21 mouse cellular contexts compared by ENCODE assay signal in the genomic region with DNA sequence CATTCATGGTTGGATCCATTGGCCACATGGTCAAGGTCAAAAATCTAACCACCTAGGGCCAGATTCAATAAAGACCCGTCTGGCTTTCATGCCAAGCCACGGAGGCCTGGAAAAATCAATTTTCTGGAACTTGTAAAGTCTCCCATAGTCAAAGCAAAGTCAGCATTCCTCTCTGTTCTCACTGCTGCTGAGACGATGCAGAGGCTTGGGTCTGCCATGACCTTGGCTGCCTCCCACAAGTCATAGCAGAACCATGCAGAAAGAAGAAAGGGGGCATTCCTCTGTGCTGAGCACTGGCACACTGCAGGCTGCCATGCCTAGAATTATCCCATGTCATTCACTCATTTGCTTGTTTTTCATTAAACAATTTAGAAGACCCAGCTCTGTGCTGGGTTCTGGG.
"Had no signal": no experiment of that assay in that cellular context is flagged by ENCODE, and none has a peak within 500 bp of the region (broad histone marks: within the 10 kb centered on the region; RNA-seq: fewer than 3 reads in every experiment).

No protein-coding gene starts in this region.

- H3K27me3 ChIP-seq: kidney, embryonic 15.5 days; lung, embryonic 15.5 days; megakaryocyte, embryonic 14.5 days; neural tube, embryonic 12.5 days; neural tube, embryonic 15.5 days had no signal

- H3K9me3 ChIP-seq: kidney, embryonic 15.5 days; lung, embryonic 15.5 days; midbrain, embryonic 10.5 days; neural tube, embryonic 12.5 days; neural tube, embryonic 15.5 days had no signal

- H3K4me3 ChIP-seq: kidney, embryonic 15.5 days; lung, embryonic 15.5 days; megakaryocyte, embryonic 14.5 days; midbrain, embryonic 10.5 days; neural tube, embryonic 12.5 days; neural tube, embryonic 15.5 days had no signal

- H3K4me2 ChIP-seq: kidney, embryonic 15.5 days; liver, embryonic 11.5 days; lung, embryonic 15.5 days; neural tube, embryonic 12.5 days; neural tube, embryonic 15.5 days had no signal

- H3K9ac ChIP-seq: kidney, embryonic 15.5 days; liver, embryonic 14.5 days; lung, embryonic 15.5 days; neural tube, embryonic 12.5 days; neural tube, embryonic 15.5 days had no signal

- DNase-seq: kidney, adult 8-10 months; kidney, postnatal 10 days; kidney, postnatal 36 days; lung, adult 18-20 months; lung, postnatal 10 days; lung, postnatal 36 days; midbrain, embryonic 14.5 days; right cerebral cortex, adult 18-20 months; right cerebral cortex, postnatal 14 days; right cerebral cortex, postnatal 4 days; thymus, adult 2 months; thymus, postnatal 25 days had no signal

- H3K27ac ChIP-seq: kidney, embryonic 15.5 days; liver, embryonic 14.5 days; lung, embryonic 15.5 days; midbrain, embryonic 10.5 days; neural tube, embryonic 12.5 days; neural tube, embryonic 15.5 days; stomach, postnatal 0 days had no signal

- H3K36me3 ChIP-seq: kidney, embryonic 15.5 days; lung, embryonic 15.5 days; midbrain, embryonic 10.5 days; neural tube, embryonic 12.5 days; neural tube, embryonic 15.5 days had no signal

- H3K4me1 ChIP-seq: kidney, embryonic 15.5 days; lung, embryonic 15.5 days; megakaryocyte, embryonic 14.5 days; midbrain, embryonic 10.5 days; neural tube, embryonic 12.5 days; neural tube, embryonic 15.5 days had no signal
